Mouse (Mus musculus) neutrophil, adult 5-6 weeks (primary cell): ENCODE results near the gene Ankrd49. TPM values are rescaled to one million over a fixed set of nuclear protein-coding genes. Genes with fewer than 3 reads are reported as not detected.

Experiments used
- ATAC-seq: fragments of 151-379, 151-347 bp; 2 replicates; pipeline ENCODE4 v1.8.0; 2017; ENCODE audit warnings: mild to moderate bottlenecking, moderate TSS enrichment; ENCODE audit not compliant: insufficient number of reproducible peaks, poor library complexity, low FRiP score, severe bottlenecking; ENCODE audit errors: extremely low read depth
- total RNA-seq: library from RNA; stranded (forward); fragments of 200-1000 nt; gene quantifications from 2 replicates; pipeline ENCODE4 v1.2.3, GENCODE M21; 2017

Ankrd49 gene
- total RNA-seq, 1 experiment from 2014 or later, result 31.3 TPM

GRCm38 (mm10) chr9:14751503-14752000 lies 33.1 kb downstream of the Ankrd49 start:
- peak; percentile 21; the same call in 1 of the 2 replicates for ATAC-seq

DNA sequence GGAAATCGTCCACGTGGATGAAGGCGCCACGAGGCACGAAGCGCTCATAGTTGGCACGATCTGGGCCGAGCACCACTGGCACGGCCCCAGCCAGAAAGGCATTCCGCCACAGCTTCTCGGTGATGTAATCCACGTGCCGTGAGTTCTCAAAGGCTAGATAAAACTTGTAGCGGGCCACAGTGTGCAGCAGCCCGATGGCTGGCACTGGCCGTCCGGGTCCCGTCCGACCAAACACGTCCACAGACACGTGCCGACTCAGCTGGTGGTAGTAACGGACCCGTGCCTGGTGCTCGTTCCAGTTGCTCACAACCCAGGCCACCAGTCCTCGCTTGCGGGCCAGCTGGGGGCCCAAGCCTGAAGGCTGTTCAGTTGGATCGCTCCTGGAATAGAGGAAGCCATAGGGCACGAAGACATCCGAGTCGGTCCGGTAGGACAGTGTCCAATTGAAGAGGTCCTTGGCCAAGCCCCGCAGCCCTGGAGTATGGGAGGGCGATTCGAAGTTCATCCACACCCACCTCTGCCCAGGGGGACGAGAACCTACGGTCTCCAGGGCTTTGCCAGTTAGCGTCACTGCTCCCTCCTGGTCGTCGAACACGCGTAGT lies 33.7 kb downstream of the Ankrd49 start:
- ATAC-seq, result no peak

GRCm38 (mm10) chr9:14740151-14740924 lies 44.3 kb downstream of the Ankrd49 start, which contains the start of gene Piwil4:
TSS of gene Piwil4 (minus strand) at chr9:14740733.
- ATAC-seq, result no peak

- 0 out of 2 replicates have a peak, but pooled peaks have one; percentile 22 for ATAC-seq
Observed at GRCm38 (mm10) chr9:14739498-14740150, 45.0 kb downstream of the Ankrd49 start.

DNA sequence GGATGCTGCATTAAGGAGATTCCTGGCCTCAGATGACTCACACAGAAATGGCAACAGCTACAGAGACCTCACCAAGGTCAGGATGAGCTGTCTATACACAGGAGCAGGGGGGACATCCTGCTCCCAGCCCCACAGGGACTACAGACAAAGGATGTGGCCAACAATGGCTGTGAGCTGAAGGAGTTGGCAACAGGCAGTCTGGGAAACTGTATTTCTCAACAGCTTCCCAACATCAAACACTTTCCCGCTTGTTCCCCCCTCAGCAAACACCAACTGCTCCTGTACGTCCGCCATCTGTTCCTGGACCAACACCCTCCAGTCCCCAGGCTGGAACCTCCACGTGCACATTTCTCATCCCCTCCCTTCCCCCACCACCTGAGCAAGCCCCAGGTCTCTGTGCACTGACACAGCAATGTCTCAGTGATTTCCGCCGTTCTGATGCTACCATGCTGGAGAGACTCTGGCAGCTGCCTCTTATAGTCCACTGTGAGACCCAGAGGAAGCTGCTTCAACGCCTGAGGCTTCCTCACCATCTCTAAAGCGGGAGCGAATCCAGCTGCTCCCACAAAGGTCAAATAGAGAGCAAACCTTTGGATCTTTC lies 53.6 kb downstream of the Ankrd49 start:
- no peak for ATAC-seq

Other genes with a start within 250 kb of the Ankrd49 start
- gene Amotl1, start 139.8 kb downstream of the Ankrd49 start, total RNA-seq, result under 0.01 TPM in 2 replicates
- gene Piwil4, start 44.1 kb downstream of the Ankrd49 start, total RNA-seq, result not detected in 2 replicates
- gene Fut4, start 32.5 kb downstream of the Ankrd49 start, total RNA-seq, result 7.1 and 10.0 TPM in 2 replicates
- gene 1700012B09Rik, start 13.8 kb downstream of the Ankrd49 start, total RNA-seq, result not detected in 2 replicates
- gene Mre11a, start 202 bp downstream of the Ankrd49 start, total RNA-seq, result 23.6 TPM in 2 replicates
- 1.0 and 1.2 TPM in 2 replicates for gene Gpr83, start 75.4 kb upstream of the Ankrd49 start, total RNA-seq
- 1.5 and 1.6 TPM in 2 replicates for gene Izumo1r, start 119.1 kb upstream of the Ankrd49 start, total RNA-seq